Mouse (Mus musculus) spleen, adult 12 weeks (tissue): ENCODE results near the gene Pacs2.

Source experiments
- DNase-seq: peaks from one replicate; pipeline ENCODE4 v3.0.0; 2022; ENCODE audit warnings: low spot score

Gene Pacs2

GRCm38 (mm10) chr12:113042543-113042942, 28.2 kb downstream of the Pacs2 start:
- peak; percentile 61 for DNase-seq

- no peak for DNase-seq
Observed at GRCm38 (mm10) chr12:113044916-113045677, 30.8 kb downstream of the Pacs2 start.

- no peak for DNase-seq
Observed at GRCm38 (mm10) chr12:113046861-113047260, 32.6 kb downstream of the Pacs2 start.

- DNase-seq, result no peak
Observed at GRCm38 (mm10) chr12:113048103-113048502, 33.8 kb downstream of the Pacs2 start.

- no peak for DNase-seq
Observed at GRCm38 (mm10) chr12:113049836-113050235, 35.5 kb downstream of the Pacs2 start.

- DNase-seq, result no peak
Observed at GRCm38 (mm10) chr12:113050671-113051070, 36.4 kb downstream of the Pacs2 start.

GRCm38 (mm10) chr12:113051628-113052403, 37.5 kb downstream of the Pacs2 start:
- no peak for DNase-seq

- DNase-seq, result no peak
Observed at GRCm38 (mm10) chr12:113056089-113056488, 41.8 kb downstream of the Pacs2 start.

- DNase-seq, result no peak
Observed at GRCm38 (mm10) chr12:113060178-113060577, 45.9 kb downstream of the Pacs2 start.

- DNase-seq, result no peak
Observed at GRCm38 (mm10) chr12:113061606-113062005, 47.3 kb downstream of the Pacs2 start.

GRCm38 (mm10) chr12:113062201-113062600, 47.9 kb downstream of the Pacs2 start:
- no peak for DNase-seq

- no peak for DNase-seq
Observed at GRCm38 (mm10) chr12:113063700-113064099, 49.4 kb downstream of the Pacs2 start.

GRCm38 (mm10) chr12:113068002-113068401, 53.7 kb downstream of the Pacs2 start:
- no peak for DNase-seq

- DNase-seq, result no peak
Observed at GRCm38 (mm10) chr12:113069389-113069788, 55.1 kb downstream of the Pacs2 start.

- DNase-seq, result no peak
Observed at GRCm38 (mm10) chr12:113071321-113071720, 57.0 kb downstream of the Pacs2 start.

- DNase-seq, result no peak
Observed at GRCm38 (mm10) chr12:113071827-113072226, 57.5 kb downstream of the Pacs2 start.

- DNase-seq, result no peak
Observed at GRCm38 (mm10) chr12:113073420-113074328, 59.4 kb downstream of the Pacs2 start.

GRCm38 (mm10) chr12:113074329-113075062, 60.2 kb downstream of the Pacs2 start, which contains the start of gene Tex22:
Gene Tex22, plus strand, starts transcription at chr12:113074502.
- peak; percentile 42 for DNase-seq

GRCm38 (mm10) chr12:113075063-113075454, 60.8 kb downstream of the Pacs2 start:
- DNase-seq, result peak; percentile 79

- no peak for DNase-seq
Observed at GRCm38 (mm10) chr12:113075486-113075885, 61.2 kb downstream of the Pacs2 start.

GRCm38 (mm10) chr12:113087276-113087675, 73.0 kb downstream of the Pacs2 start:
- no peak for DNase-seq
